Mouse (Mus musculus) spleen, adult 2 months (tissue): ENCODE measurements at regions not wholly inside any gene's neighbourhood (a gene's known extent, or its start where the extent isn't known, plus 50 kb on each side); places are given as distances from the start of the nearest gene placed in this dataset.

ENCODE experiments used
- DNase-seq, 2 experiments: peaks; one replicate each; pipeline versions ENCODE4 v3.0.0 to v3.0.0-alpha.2; 2012 to 2021; ENCODE audit warnings: low spot score in 2 of 2, low read depth in 1 of 2
- H3K27ac ChIP-seq: fragments of 200-500 bp; 2 replicates; pipeline ENCODE4 v1.5.1; 2012; ENCODE audit warnings: low read length, inconsistent platforms; ENCODE audit not compliant: insufficient read depth
- H3K27me3 ChIP-seq: fragments of 200-500 bp; 2 replicates; pipeline ENCODE4 v1.6.1; 2012; ENCODE audit warnings: mild to moderate bottlenecking, moderate library complexity, low read length, inconsistent platforms; ENCODE audit not compliant: control insufficient read depth, insufficient read depth
- H3K36me3 ChIP-seq: fragments of 200-500 bp; 2 replicates; pipeline ENCODE4 v1.6.1; 2012; ENCODE audit warnings: mild to moderate bottlenecking, low read length, inconsistent platforms; ENCODE audit not compliant: control insufficient read depth, insufficient read depth
- H3K4me1 ChIP-seq: fragments of 200-500 bp; 2 replicates; pipeline ENCODE4 v1.6.1; 2011; ENCODE audit warnings: inconsistent platforms; ENCODE audit not compliant: control insufficient read depth, insufficient read depth, insufficient read length
- H3K4me3 ChIP-seq: fragments of 200-500 bp; 2 replicates; pipeline ENCODE4 v1.5.1; 2011; ENCODE audit warnings: mild to moderate bottlenecking, inconsistent platforms; ENCODE audit not compliant: insufficient read depth, insufficient read length; ENCODE audit errors: extremely low read depth
- CTCF ChIP-seq: fragments of 200-500 bp; IDR thresholded peaks from 2 replicates; pipeline ENCODE4 v1.5.1; 2011; ENCODE audit warnings: mild to moderate bottlenecking, inconsistent platforms; ENCODE audit not compliant: insufficient read depth, insufficient read length, insufficient replicate concordance; ENCODE audit errors: extremely low read depth
- POLR2A ChIP-seq: fragments of 200-500 bp; IDR thresholded peaks from 2 replicates; pipeline ENCODE4 v1.6.1; 2011; ENCODE audit warnings: low read depth, low read length, inconsistent platforms
- WGBS: fragments of 180-500 bp; shearing (Covaris S2); methylation state at CpG from one replicate; pipeline ENCODE4 v1.1.7; 2018; 5-methylcytosine and 5-hydroxymethylcytosine counted together

DNA sequence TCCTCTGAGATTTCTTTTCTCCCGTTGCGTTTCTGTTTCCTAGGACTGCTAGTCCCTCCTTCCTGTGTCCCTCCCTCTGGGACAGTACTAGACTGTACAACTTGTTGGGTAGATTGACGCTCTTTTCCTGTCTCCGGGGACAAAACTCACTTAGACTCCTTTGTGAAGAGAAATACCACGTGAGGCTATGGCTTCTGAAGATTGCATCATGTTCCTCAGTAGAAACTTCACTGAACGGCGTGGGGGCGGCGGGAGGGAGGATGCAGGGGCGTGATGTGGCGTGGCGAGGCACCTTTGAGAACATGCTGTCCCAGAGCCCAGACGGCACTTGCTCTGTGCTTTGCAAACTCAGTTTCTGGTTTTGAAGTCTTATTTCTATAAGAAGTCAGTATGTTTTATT lies 78.5 kb downstream of the Spata18 start:
- WGBS, result 58% methylated on average over 13 of the region's 13 CpGs
- Histone ChIP-seq H3K4me3 (no peak overlapping the region), H3K27me3 (no peaks in the 10 kb centered on the region), H3K27ac (no peak overlapping the region), H3K4me1 (no peaks in the 10 kb centered on the region), H3K36me3 (no peaks in the 10 kb centered on the region)
- TF ChIP-seq POLR2A, result no peak
- TF ChIP-seq CTCF, result no peak
- no peak for DNase-seq

DNA sequence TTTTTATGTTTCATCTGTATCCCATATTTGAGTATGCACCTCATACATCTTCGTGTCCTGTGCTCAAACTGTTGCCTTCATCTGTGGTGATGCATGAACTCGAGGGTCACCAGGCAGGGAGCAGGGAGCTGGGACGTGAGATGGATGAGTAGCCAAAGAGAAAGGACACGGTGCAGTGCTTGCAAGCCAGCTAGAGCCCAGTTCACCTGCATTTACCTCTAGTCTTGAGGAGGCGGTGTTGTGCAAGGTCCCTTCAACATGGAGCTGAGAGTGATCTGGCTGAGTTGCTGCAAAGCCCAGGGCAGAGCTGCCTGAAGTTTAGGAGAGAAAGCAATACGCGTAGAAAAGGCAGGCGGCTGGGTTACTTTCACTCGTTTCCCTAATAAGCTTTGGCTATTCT lies 80.2 kb downstream of the Spata18 start:
- no peak overlapping the region for H3K4me3 ChIP-seq

GRCm38 (mm10) chr5:73731991-73732565 lies 80.9 kb downstream of the Spata18 start:
- TF ChIP-seq CTCF (no peak), POLR2A (no peak)
- Histone ChIP-seq H3K27me3 (no peaks in the 10 kb centered on the region), H3K4me1 (no peaks in the 10 kb centered on the region), H3K36me3 (no peaks in the 10 kb centered on the region), H3K27ac (no peak overlapping the region), H3K4me3 (no peak overlapping the region)
- WGBS, result 75% methylated on average over 9 of the region's 9 CpGs
- no peak for DNase-seq

More for the DNA sequence above, 80.2 kb downstream of the Spata18 start:
- TF ChIP-seq CTCF (no peak), POLR2A (no peak)
- H3K4me1 ChIP-seq, result no peaks in the 10 kb centered on the region
- 89% methylated on average over 9 of the region's 9 CpGs for WGBS
- H3K36me3 ChIP-seq, result no peaks in the 10 kb centered on the region
- no peaks in the 10 kb centered on the region for H3K27me3 ChIP-seq
- no peak overlapping the region for H3K27ac ChIP-seq
- no peak for DNase-seq

- no peaks in the 10 kb centered on the region for H3K4me1 ChIP-seq
- H3K4me3 ChIP-seq, result no peak overlapping the region
- no peaks in the 10 kb centered on the region for H3K27me3 ChIP-seq
- no peak for DNase-seq
- TF ChIP-seq CTCF (no peak), POLR2A (no peak)
- WGBS, result 84% methylated on average over 3 of the region's 3 CpGs
- H3K27ac ChIP-seq, result no peak overlapping the region
- no peaks in the 10 kb centered on the region for H3K36me3 ChIP-seq
Measured at GRCm38 (mm10) chr5:73740766-73741165, 89.6 kb downstream of the Spata18 start.

DNA sequence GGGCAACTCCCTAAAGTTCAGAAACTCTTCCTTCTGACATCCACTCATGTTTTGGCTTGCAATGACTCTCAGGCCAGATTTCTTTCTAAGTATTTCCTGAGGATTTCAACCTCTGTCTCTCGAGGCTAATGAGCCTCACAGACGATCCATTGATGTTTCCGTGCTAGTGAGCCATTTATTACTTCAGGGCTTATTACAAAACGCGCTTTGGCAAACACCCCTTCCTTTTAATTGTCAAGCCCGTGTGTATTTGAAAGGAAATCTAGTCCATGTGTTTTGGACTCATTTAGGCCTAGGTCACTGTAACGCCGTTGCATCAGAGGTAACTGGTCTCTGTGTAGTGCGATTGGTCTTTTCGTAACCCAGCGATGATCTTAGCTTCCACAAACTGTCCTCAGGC lies 90.3 kb downstream of the Spata18 start:
- WGBS, result 87% methylated on average over 11 of the region's 11 CpGs
- no peaks in the 10 kb centered on the region for H3K36me3 ChIP-seq
- no peak for DNase-seq
- H3K4me3 ChIP-seq, result no peak overlapping the region
- TF ChIP-seq CTCF, result no peak
- TF ChIP-seq POLR2A, result no peak
- no peaks in the 10 kb centered on the region for H3K4me1 ChIP-seq
- H3K27ac ChIP-seq, result no peak overlapping the region
- no peaks in the 10 kb centered on the region for H3K27me3 ChIP-seq

DNA sequence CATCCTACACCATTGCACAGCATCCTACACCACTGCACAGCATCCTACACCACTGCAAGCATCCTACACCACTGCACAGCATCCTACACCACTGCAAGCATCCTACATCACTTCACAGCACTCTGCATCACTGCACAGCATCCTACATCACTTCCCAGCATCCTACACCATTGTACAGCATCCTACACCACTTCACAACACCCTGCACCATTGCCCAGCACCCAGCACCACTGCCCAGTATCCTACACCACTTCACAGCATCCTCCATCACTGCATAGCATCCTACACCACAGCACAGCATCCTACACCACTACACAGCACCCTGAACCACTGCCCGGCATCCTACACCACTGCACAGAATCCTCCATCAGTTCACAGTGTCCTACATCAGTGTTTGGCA lies 92.8 kb downstream of the Spata18 start:
- no peak for DNase-seq
- H3K27ac ChIP-seq, result no peak overlapping the region
- no peak for TF ChIP-seq CTCF
- no peak for TF ChIP-seq POLR2A
- H3K4me1 ChIP-seq, result no peaks in the 10 kb centered on the region
- no peaks in the 10 kb centered on the region for H3K27me3 ChIP-seq
- no peaks in the 10 kb centered on the region for H3K36me3 ChIP-seq
- H3K4me3 ChIP-seq, result no peak overlapping the region
- WGBS, result 83% methylated on average over 1 of the region's 1 CpGs

GRCm38 (mm10) chr5:73749791-73750190 lies 98.6 kb downstream of the Spata18 start:
- Histone ChIP-seq H3K27ac (no peak overlapping the region), H3K4me3 (no peak overlapping the region), H3K4me1 (no peaks in the 10 kb centered on the region), H3K36me3 (no peaks in the 10 kb centered on the region), H3K27me3 (no peaks in the 10 kb centered on the region)
- no peak for DNase-seq
- 93% methylated on average over 4 of the region's 4 CpGs for WGBS
- TF ChIP-seq CTCF, result no peak
- no peak for TF ChIP-seq POLR2A
